Mouse (Mus musculus): ENCODE results near the gene Col26a1.

DNA sequence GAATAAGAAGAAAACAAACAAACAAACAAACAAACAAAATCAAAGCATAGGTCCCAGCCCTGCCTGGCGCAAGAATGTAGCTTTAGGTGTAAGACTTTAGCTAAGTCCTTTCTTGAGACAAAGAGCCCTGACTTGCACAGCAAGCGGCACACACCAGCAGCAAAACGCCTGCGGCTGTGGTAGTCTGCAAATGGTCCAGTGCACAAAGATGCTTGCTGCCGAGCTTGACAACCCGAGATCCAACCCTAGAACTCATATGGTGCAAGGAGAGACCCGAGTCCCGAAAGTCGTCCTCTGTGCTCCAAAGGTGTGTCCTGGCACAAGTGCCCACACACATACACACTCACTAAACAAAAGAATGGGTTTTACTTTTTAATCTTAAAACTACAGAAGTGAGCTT lies 19.7 kb downstream of the Col26a1 start:
- TF ChIP-seq CTCF (IDR thresholded peaks at IDR 0.05) (no peak), EP300 (IDR thresholded peaks at IDR 0.05) (no peak)

All from lung, postnatal 0 days (tissue).